Mouse (Mus musculus): ENCODE measurements around the gene Them7. TPM values are rescaled to one million over a fixed set of nuclear protein-coding genes. Genes with fewer than 3 reads are reported as not detected.
A peak's percentile ranks its signal among the peaks of the same experiment; 100 is the strongest.

Them7 gene
- polyA plus RNA-seq, 1 experiment from 2014 or later: 0.16 TPM

DNA sequence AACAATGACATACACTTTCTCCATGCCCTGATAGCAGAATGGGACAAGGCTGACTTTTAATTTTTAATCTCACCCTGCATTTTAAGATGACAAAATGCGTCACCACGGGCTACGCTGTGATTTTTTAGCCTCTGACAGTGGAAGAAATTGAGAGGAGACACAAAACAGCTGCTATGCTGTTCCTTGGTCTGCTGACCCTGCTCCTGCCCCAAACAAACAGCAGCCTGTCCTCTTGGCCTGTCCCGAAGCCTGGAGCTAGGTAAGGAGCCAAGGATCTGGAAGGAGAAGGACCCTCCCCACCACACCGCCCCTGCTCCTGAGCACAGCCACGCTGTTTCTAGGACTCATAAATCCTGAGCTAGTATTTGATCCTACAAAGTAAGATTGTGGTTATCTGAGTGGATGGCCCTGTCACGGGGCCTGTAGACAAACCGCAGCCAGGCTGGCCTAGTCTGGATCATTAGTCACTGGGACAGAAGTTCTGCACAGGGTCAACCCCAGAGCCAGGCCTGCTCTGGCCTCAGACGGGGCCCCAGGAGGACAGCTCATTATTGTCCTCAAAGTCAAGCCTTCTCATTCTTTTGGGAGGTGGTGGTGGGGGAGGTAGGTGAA, 17.5 kb upstream of the Them7 start:
- H3K36me3 ChIP-seq (ENCODE audit: control insufficient read depth, insufficient read depth, low read length): no peaks in the 10 kb centered on the region
- 84% methylated on average over 9 of the region's 9 CpGs for WGBS
- no peak overlapping the region for H3K9ac ChIP-seq (ENCODE audit: low read length)
- no peak overlapping the region for H3K4me2 ChIP-seq
- no peak overlapping the region for H3K4me3 ChIP-seq (ENCODE audit: low read depth, low read length)
- DNase-seq (ENCODE audit: low spot score, missing footprints) (no peak), ATAC-seq (ENCODE audit: low FRiP score) (no peak)
- H3K27ac ChIP-seq (ENCODE audit: low read depth, low read length): no peak overlapping the region
- no peaks in the 10 kb centered on the region for H3K4me1 ChIP-seq (ENCODE audit: control insufficient read depth, insufficient read depth, low read length)
- H3K27me3 ChIP-seq (ENCODE audit: control insufficient read depth, insufficient read depth, low read length): no peaks in the 10 kb centered on the region
- no peaks in the 10 kb centered on the region for H3K9me3 ChIP-seq (ENCODE audit: control insufficient read depth, low read length)

GRCm38 (mm10) chr2:105212839-105213238, 11.3 kb upstream of the Them7 start:
- Histone ChIP-seq H3K4me3 (ENCODE audit: low read depth, low read length) (no peak overlapping the region), H3K9ac (ENCODE audit: low read length) (no peak overlapping the region), H3K36me3 (ENCODE audit: control insufficient read depth, insufficient read depth, low read length) (no peaks in the 10 kb centered on the region), H3K4me1 (ENCODE audit: control insufficient read depth, insufficient read depth, low read length) (no peaks in the 10 kb centered on the region), H3K27me3 (ENCODE audit: control insufficient read depth, insufficient read depth, low read length) (no peaks in the 10 kb centered on the region), H3K9me3 (ENCODE audit: control insufficient read depth, low read length) (no peaks in the 10 kb centered on the region), H3K27ac (ENCODE audit: low read depth, low read length) (no peak overlapping the region), H3K4me2 (no peak overlapping the region)
- 76% methylated on average over 7 of the region's 7 CpGs for WGBS
- no peak for DNase-seq (ENCODE audit: low spot score, missing footprints)
- ATAC-seq (ENCODE audit: low FRiP score): no peak

GRCm38 (mm10) chr2:105215914-105216313, 8.2 kb upstream of the Them7 start:
- no peak overlapping the region for H3K4me3 ChIP-seq (ENCODE audit: low read depth, low read length)
- ATAC-seq (ENCODE audit: low FRiP score) (no peak), DNase-seq (ENCODE audit: low spot score, missing footprints) (no peak)
- no peak overlapping the region for H3K9ac ChIP-seq (ENCODE audit: low read length)
- H3K36me3 ChIP-seq (ENCODE audit: control insufficient read depth, insufficient read depth, low read length): no peaks in the 10 kb centered on the region
- H3K27me3 ChIP-seq (ENCODE audit: control insufficient read depth, insufficient read depth, low read length): no peaks in the 10 kb centered on the region
- no peak overlapping the region for H3K4me2 ChIP-seq
- no peaks in the 10 kb centered on the region for H3K9me3 ChIP-seq (ENCODE audit: control insufficient read depth, low read length)
- no peaks in the 10 kb centered on the region for H3K4me1 ChIP-seq (ENCODE audit: control insufficient read depth, insufficient read depth, low read length)
- WGBS: 68% methylated on average over 8 of the region's 8 CpGs
- H3K27ac ChIP-seq (ENCODE audit: low read depth, low read length): no peak overlapping the region

- Histone ChIP-seq H3K4me1 (ENCODE audit: control insufficient read depth, insufficient read depth, low read length) (no peaks in the 10 kb centered on the region; the same call in 1 of the 2 replicates), H3K9me3 (ENCODE audit: control insufficient read depth, low read length) (no peaks in the 10 kb centered on the region), H3K4me2 (no peak overlapping the region), H3K27ac (ENCODE audit: low read depth, low read length) (no peak overlapping the region), H3K36me3 (ENCODE audit: control insufficient read depth, insufficient read depth, low read length) (no peaks in the 10 kb centered on the region), H3K27me3 (ENCODE audit: control insufficient read depth, insufficient read depth, low read length) (no peaks in the 10 kb centered on the region; the same call in 1 of the 2 replicates), H3K4me3 (ENCODE audit: low read depth, low read length) (no peak overlapping the region), H3K9ac (ENCODE audit: low read length) (no peak overlapping the region)
- ATAC-seq (ENCODE audit: low FRiP score): no peak
- no peak for DNase-seq (ENCODE audit: low spot score, missing footprints)
- 93% methylated on average over 5 of the region's 5 CpGs for WGBS
Observed at GRCm38 (mm10) chr2:105219229-105219628, 4.9 kb upstream of the Them7 start.

- H3K27ac ChIP-seq (ENCODE audit: low read depth, low read length): no peak overlapping the region
- DNase-seq (ENCODE audit: low spot score, missing footprints) (no peak), ATAC-seq (ENCODE audit: low FRiP score) (no peak)
- no peak overlapping the region for H3K9ac ChIP-seq (ENCODE audit: low read length)
- H3K36me3 ChIP-seq (ENCODE audit: control insufficient read depth, insufficient read depth, low read length): no peaks in the 10 kb centered on the region
- no peaks in the 10 kb centered on the region; the same call in 1 of the 2 replicates for H3K4me1 ChIP-seq (ENCODE audit: control insufficient read depth, insufficient read depth, low read length)
- 73% methylated on average over 8 of the region's 8 CpGs for WGBS
- H3K4me2 ChIP-seq: no peak overlapping the region
- no peaks in the 10 kb centered on the region for H3K9me3 ChIP-seq (ENCODE audit: control insufficient read depth, low read length)
- H3K27me3 ChIP-seq (ENCODE audit: control insufficient read depth, insufficient read depth, low read length): peaks cover under 1% of the 10 kb centered on the region; the same call in 1 of the 2 replicates
- H3K4me3 ChIP-seq (ENCODE audit: low read depth, low read length): no peak overlapping the region
Observed at GRCm38 (mm10) chr2:105219664-105220063, 4.5 kb upstream of the Them7 start.

DNA sequence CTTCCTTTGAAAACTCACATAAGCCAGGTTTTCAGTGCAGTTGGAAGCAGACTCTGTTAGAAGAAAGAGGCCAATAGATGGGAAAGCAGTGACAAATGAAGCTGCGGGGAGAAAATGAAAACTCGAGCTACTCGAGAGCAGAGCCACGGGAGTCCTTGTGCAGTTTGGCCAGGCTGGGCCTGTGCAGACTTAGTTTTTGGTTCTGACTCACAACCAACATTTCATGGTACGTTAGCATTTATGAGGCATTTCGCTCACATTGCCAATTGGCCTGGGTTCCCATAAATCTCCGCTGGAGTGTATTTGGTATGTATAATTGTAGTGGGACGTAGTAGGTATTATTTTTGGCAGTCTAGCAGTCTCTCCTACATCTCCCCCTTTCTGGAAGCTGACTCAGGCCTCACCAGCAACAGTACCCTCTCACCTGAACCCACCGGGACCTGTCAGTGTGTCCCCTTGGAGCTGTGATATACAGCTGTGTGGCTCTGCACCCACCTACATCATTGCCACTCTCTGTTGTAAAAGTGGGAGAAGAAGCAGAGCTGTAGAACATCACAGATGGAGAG, 3.3 kb upstream of the Them7 start:
- no peak overlapping the region for H3K9ac ChIP-seq (ENCODE audit: low read length)
- no peak overlapping the region for H3K27ac ChIP-seq (ENCODE audit: low read depth, low read length)
- peaks cover 9% of the 10 kb centered on the region for H3K27me3 ChIP-seq (ENCODE audit: control insufficient read depth, insufficient read depth, low read length)
- WGBS: 87% methylated on average over 9 of the region's 9 CpGs
- no peak overlapping the region for H3K4me3 ChIP-seq (ENCODE audit: low read depth, low read length)
- no peak overlapping the region for H3K4me2 ChIP-seq
- no peaks in the 10 kb centered on the region for H3K36me3 ChIP-seq (ENCODE audit: control insufficient read depth, insufficient read depth, low read length)
- ATAC-seq (ENCODE audit: low FRiP score) (no peak), DNase-seq (ENCODE audit: low spot score, missing footprints) (no peak)
- H3K4me1 ChIP-seq (ENCODE audit: control insufficient read depth, insufficient read depth, low read length): no peaks in the 10 kb centered on the region; the same call in 1 of the 2 replicates
- H3K9me3 ChIP-seq (ENCODE audit: control insufficient read depth, low read length): no peaks in the 10 kb centered on the region

DNA sequence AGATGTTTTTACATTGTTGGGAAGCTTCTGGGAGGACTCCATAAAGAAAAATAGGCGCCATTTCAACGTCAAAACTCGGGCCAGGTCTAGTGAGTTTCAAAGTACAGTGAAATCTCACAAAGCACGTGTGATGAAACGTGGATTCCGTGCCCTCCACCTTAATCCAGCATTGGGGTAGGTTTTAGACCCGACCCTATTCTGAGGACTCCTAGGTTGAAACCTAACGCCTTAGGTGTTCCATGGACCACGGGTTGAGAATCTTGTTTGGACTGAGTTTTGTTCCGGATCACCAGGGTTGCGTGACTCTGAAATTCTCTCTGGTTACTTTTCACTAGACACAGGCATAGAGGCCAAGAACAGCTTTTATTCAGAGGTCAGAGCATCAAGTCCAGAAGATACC, 514 bp upstream of the Them7 start:
- no peaks in the 10 kb centered on the region; the same call in 1 of the 2 replicates for H3K4me1 ChIP-seq (ENCODE audit: control insufficient read depth, insufficient read depth, low read length)
- peak overlapping the region; percentile 66; the same call in 1 of the 2 replicates for H3K4me2 ChIP-seq
- H3K27ac ChIP-seq (ENCODE audit: low read depth, low read length): no peak overlapping the region
- H3K4me3 ChIP-seq (ENCODE audit: low read depth, low read length): no peak overlapping the region
- H3K36me3 ChIP-seq (ENCODE audit: control insufficient read depth, insufficient read depth, low read length): no peaks in the 10 kb centered on the region
- 84% methylated on average over 11 of the region's 11 CpGs for WGBS
- no peak for DNase-seq (ENCODE audit: low spot score, missing footprints)
- H3K9ac ChIP-seq (ENCODE audit: low read length): no peak overlapping the region
- no peaks in the 10 kb centered on the region for H3K9me3 ChIP-seq (ENCODE audit: control insufficient read depth, low read length)
- H3K27me3 ChIP-seq (ENCODE audit: control insufficient read depth, insufficient read depth, low read length): peaks cover 9% of the 10 kb centered on the region
- no peak for ATAC-seq (ENCODE audit: low FRiP score)

DNA sequence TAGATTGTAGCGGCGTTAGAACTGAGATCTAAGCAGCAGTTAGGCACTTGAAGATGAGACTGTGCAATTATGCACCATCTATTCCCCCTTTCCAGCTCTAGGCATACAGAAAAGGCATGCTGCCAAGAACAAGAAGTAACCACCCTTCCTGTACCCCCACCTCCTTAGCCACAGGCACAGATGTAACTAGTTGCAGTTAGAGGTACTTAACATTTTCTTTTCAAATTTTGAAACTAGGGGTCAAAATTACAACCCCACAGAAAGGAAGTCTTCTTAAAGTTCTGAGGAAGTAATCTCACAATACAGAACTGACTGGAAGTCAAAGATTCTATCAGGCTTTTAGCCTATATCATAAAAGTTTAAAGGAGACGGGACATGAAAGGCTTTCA, 861 bp downstream of the Them7 start:
- Histone ChIP-seq H3K27ac (ENCODE audit: low read depth, low read length) (no peak overlapping the region), H3K4me2 (no peak overlapping the region), H3K27me3 (ENCODE audit: control insufficient read depth, insufficient read depth, low read length) (peaks cover 9% of the 10 kb centered on the region), H3K9ac (ENCODE audit: low read length) (no peak overlapping the region), H3K9me3 (ENCODE audit: control insufficient read depth, low read length) (no peaks in the 10 kb centered on the region), H3K4me3 (ENCODE audit: low read depth, low read length) (no peak overlapping the region), H3K4me1 (ENCODE audit: control insufficient read depth, insufficient read depth, low read length) (no peaks in the 10 kb centered on the region; the same call in 1 of the 2 replicates), H3K36me3 (ENCODE audit: control insufficient read depth, insufficient read depth, low read length) (no peaks in the 10 kb centered on the region)
- ATAC-seq (ENCODE audit: low FRiP score) (no peak), DNase-seq (ENCODE audit: low spot score, missing footprints) (no peak)
- 59% methylated on average over 3 of the region's 3 CpGs for WGBS

- WGBS: 64% methylated on average over 7 of the region's 7 CpGs
- DNase-seq (ENCODE audit: low spot score, missing footprints): no peak
- no peak overlapping the region for H3K27ac ChIP-seq (ENCODE audit: low read depth, low read length)
- no peaks in the 10 kb centered on the region; the same call in 1 of the 2 replicates for H3K4me1 ChIP-seq (ENCODE audit: control insufficient read depth, insufficient read depth, low read length)
- ATAC-seq (ENCODE audit: low FRiP score): no peak
- no peaks in the 10 kb centered on the region for H3K9me3 ChIP-seq (ENCODE audit: control insufficient read depth, low read length)
- H3K9ac ChIP-seq (ENCODE audit: low read length): no peak overlapping the region
- H3K4me3 ChIP-seq (ENCODE audit: low read depth, low read length): no peak overlapping the region
- H3K27me3 ChIP-seq (ENCODE audit: control insufficient read depth, insufficient read depth, low read length): peaks cover 9% of the 10 kb centered on the region
- H3K36me3 ChIP-seq (ENCODE audit: control insufficient read depth, insufficient read depth, low read length): no peaks in the 10 kb centered on the region
- no peak overlapping the region for H3K4me2 ChIP-seq
Observed at GRCm38 (mm10) chr2:105226297-105226958, 2.3 kb downstream of the Them7 start.

All from midbrain, embryonic 11.5 days (tissue).